Mouse (Mus musculus) midbrain, embryonic 12.5 days (tissue): Measurements from ENCODE around the gene Armc2. TPM values are rescaled to one million over a fixed set of nuclear protein-coding genes. Genes with fewer than 3 reads are reported as not detected.

Source experiments
- ATAC-seq: fragments of 200-750 bp; cut with Nextera tagmentation; 2 replicates; pipeline ENCODE4 v1.8.0; 2017; ENCODE audit warnings: low read depth, moderate TSS enrichment, moderate library complexity; ENCODE audit not compliant: low FRiP score
- H3K27ac ChIP-seq: fragments of 300-500 bp; sonication (generic); replicated peaks from 2 replicates; pipeline ENCODE4 v1.5.1; 2016; ENCODE audit warnings: mild to moderate bottlenecking
- H3K27me3 ChIP-seq: fragments of 300-500 bp; sonication (generic); 2 replicates; pipeline ENCODE4 v1.6.1; 2016; ENCODE audit warnings: mild to moderate bottlenecking
- H3K36me3 ChIP-seq: fragments of 300-500 bp; sonication (generic); 2 replicates; pipeline ENCODE4 v1.6.1; 2016
- H3K4me1 ChIP-seq: fragments of 300-500 bp; sonication (generic); 2 replicates; pipeline ENCODE4 v1.6.1; 2016
- H3K4me2 ChIP-seq: fragments of 300-500 bp; sonication (generic); replicated peaks from 2 replicates; pipeline ENCODE4 v1.6.1; 2016; ENCODE audit warnings: mild to moderate bottlenecking, moderate library complexity
- H3K4me3 ChIP-seq: fragments of 300-500 bp; sonication (generic); 2 replicates; pipeline ENCODE4 v1.5.1; 2016; ENCODE audit warnings: mild to moderate bottlenecking
- H3K9ac ChIP-seq: fragments of 300-500 bp; sonication (generic); replicated peaks from 2 replicates; pipeline ENCODE4 v1.6.1; 2016; ENCODE audit warnings: mild to moderate bottlenecking, moderate library complexity
- H3K9me3 ChIP-seq: fragments of 300-500 bp; sonication (generic); 2 replicates; pipeline ENCODE4 v1.6.1; 2016; ENCODE audit warnings: mild to moderate bottlenecking
- WGBS: fragments of 180-500 bp; shearing (Covaris S2); methylation state at CpG from one replicate; pipeline ENCODE4 v1.1.7; 2016; 5-methylcytosine and 5-hydroxymethylcytosine counted together
- polyA plus RNA-seq: library from polyadenylated mRNA; unstranded; fragments of >200 nt; fragmentation: Nextera tagmentation; extraction: Ambion mirVana; gene quantifications from 2 replicates; pipeline ENCODE4 v1.2.1, GENCODE M21; 2016

Armc2 gene
- polyA plus RNA-seq, 1 experiment from 2014 or later = 3.0 TPM

- H3K9ac ChIP-seq = no peak overlapping the region
- ATAC-seq = no peak
- no peak overlapping the region for H3K27ac ChIP-seq
- H3K36me3 ChIP-seq = no peaks in the 10 kb centered on the region
- no peaks in the 10 kb centered on the region for H3K9me3 ChIP-seq
- H3K4me2 ChIP-seq = no peak overlapping the region
- H3K4me1 ChIP-seq = no peaks in the 10 kb centered on the region
- H3K4me3 ChIP-seq = no peak overlapping the region
- H3K27me3 ChIP-seq = peaks cover 6% of the 10 kb centered on the region; the same call in 1 of the 2 replicates
- WGBS = 87% methylated on average over 10 of the region's 10 CpGs
Measured at GRCm38 (mm10) chr10:42010761-42011435, 7.3 kb downstream of the Armc2 start.

DNA sequence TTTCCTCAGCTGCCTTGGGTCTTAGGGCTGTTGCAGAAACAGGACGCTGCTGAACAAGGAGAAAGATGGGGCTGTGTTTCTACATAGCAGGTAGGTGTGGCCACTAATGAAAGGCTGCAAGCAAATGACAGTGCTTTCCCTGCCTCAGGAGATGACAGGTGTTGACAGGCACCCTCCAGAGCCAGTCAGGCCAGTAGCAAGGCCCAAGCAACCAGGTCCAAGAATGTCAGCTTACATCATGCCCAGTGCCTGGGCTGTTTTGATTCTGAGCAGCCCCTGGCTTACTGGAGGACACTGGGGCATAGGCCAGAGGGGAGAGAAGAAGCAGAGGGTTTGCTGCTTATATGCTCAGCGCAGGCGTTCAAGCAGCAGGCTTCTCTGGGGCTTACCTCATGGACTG, 13.0 kb downstream of the Armc2 start:
- WGBS = 86% methylated on average over 3 of the region's 3 CpGs
- H3K27ac ChIP-seq = no peak overlapping the region
- no peak overlapping the region for H3K9ac ChIP-seq
- no peaks in the 10 kb centered on the region for H3K27me3 ChIP-seq
- no peaks in the 10 kb centered on the region for H3K4me1 ChIP-seq
- no peak for ATAC-seq
- H3K36me3 ChIP-seq = no peaks in the 10 kb centered on the region
- H3K4me2 ChIP-seq = no peak overlapping the region
- no peaks in the 10 kb centered on the region for H3K9me3 ChIP-seq
- H3K4me3 ChIP-seq = no peak overlapping the region

GRCm38 (mm10) chr10:42004690-42005089, 13.6 kb downstream of the Armc2 start:
- Histone ChIP-seq H3K27me3 (no peaks in the 10 kb centered on the region), H3K27ac (no peak overlapping the region), H3K4me2 (no peak overlapping the region), H3K9me3 (no peaks in the 10 kb centered on the region), H3K9ac (no peak overlapping the region), H3K4me1 (no peaks in the 10 kb centered on the region), H3K4me3 (no peak overlapping the region), H3K36me3 (no peaks in the 10 kb centered on the region)
- 79% methylated on average over 7 of the region's 7 CpGs for WGBS
- ATAC-seq = no peak

DNA sequence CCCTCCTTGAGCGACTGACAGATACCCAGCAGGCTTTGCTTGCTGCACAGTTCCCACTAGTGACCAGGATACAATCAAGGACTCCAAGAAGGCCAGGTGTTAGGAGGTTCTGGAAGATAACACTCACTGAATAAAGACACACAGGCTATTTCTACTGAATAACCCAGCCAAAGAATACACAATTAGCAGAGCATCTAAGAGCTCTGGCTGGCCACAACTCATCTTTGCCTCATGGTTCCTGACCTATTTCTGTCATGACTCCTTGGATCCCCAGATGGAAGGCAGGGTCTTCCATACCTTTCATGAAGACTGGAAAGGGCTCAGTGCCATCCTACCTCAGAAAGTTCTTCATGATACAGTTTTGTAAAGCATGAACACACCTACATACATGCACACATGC, 14.2 kb downstream of the Armc2 start:
- ATAC-seq = no peak
- H3K4me2 ChIP-seq = no peak overlapping the region
- H3K4me3 ChIP-seq = no peak overlapping the region
- H3K27me3 ChIP-seq = no peaks in the 10 kb centered on the region
- no peaks in the 10 kb centered on the region for H3K4me1 ChIP-seq
- no peak overlapping the region for H3K27ac ChIP-seq
- 84% methylated on average over 1 of the region's 1 CpGs for WGBS
- no peak overlapping the region for H3K9ac ChIP-seq
- no peaks in the 10 kb centered on the region for H3K9me3 ChIP-seq
- H3K36me3 ChIP-seq = no peaks in the 10 kb centered on the region

- no peak overlapping the region for H3K4me2 ChIP-seq
- H3K4me1 ChIP-seq = no peaks in the 10 kb centered on the region
- H3K9me3 ChIP-seq = no peaks in the 10 kb centered on the region
- WGBS = 70% methylated on average over 1 of the region's 1 CpGs
- H3K4me3 ChIP-seq = no peak overlapping the region
- H3K9ac ChIP-seq = no peak overlapping the region
- no peak for ATAC-seq
- no peaks in the 10 kb centered on the region for H3K27me3 ChIP-seq
- no peak overlapping the region for H3K27ac ChIP-seq
- H3K36me3 ChIP-seq = no peaks in the 10 kb centered on the region
Measured at GRCm38 (mm10) chr10:42003576-42003975, 14.7 kb downstream of the Armc2 start.

- H3K9ac ChIP-seq = no peak overlapping the region
- no peak for ATAC-seq
- 74% methylated on average over 7 of the region's 7 CpGs for WGBS
Measured at GRCm38 (mm10) chr10:42002436-42002835, 15.8 kb downstream of the Armc2 start.

GRCm38 (mm10) chr10:42001260-42001659, 17.0 kb downstream of the Armc2 start:
- Histone ChIP-seq H3K27ac (no peak overlapping the region), H3K9ac (no peak overlapping the region), H3K4me2 (no peak overlapping the region), H3K9me3 (no peaks in the 10 kb centered on the region), H3K36me3 (no peaks in the 10 kb centered on the region), H3K4me1 (no peaks in the 10 kb centered on the region), H3K4me3 (no peak overlapping the region), H3K27me3 (no peaks in the 10 kb centered on the region; the same call in 1 of the 2 replicates)
- 94% methylated on average over 3 of the region's 3 CpGs for WGBS
- ATAC-seq = no peak

More at GRCm38 (mm10) chr10:42002436-42002835, 15.8 kb downstream of the Armc2 start:
- no peaks in the 10 kb centered on the region for H3K36me3 ChIP-seq
- no peak overlapping the region for H3K4me2 ChIP-seq
- H3K4me3 ChIP-seq = no peak overlapping the region
- no peaks in the 10 kb centered on the region for H3K4me1 ChIP-seq
- H3K27me3 ChIP-seq = no peaks in the 10 kb centered on the region; the same call in 1 of the 2 replicates
- H3K9me3 ChIP-seq = no peaks in the 10 kb centered on the region
- no peak overlapping the region for H3K27ac ChIP-seq

DNA sequence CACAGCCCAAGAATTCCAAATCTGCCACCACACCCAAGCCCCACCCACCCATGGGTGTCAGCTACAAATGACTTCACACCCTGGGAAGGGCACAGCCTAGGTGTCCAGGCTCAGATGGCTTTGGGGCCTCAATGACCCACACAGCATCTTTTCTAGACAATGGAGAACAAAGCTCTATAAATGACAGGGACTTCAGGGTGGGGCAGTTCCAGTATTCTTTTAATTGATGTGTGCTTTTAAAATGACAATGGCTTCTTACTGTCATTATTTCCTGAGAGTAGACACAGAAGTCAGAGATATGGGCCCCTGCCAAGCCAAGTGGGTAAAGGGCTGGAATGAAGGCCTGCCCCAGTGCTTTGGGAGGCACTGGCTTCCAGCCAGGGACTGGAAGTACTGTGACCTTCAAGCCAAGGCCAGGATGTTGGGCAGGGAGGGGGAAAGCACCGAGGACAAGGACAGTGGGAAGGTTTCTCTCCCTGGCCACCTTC, 20.5 kb downstream of the Armc2 start:
- H3K36me3 ChIP-seq = no peaks in the 10 kb centered on the region
- WGBS = 88% methylated on average over 1 of the region's 1 CpGs
- no peak overlapping the region for H3K4me2 ChIP-seq
- no peak overlapping the region for H3K27ac ChIP-seq
- no peaks in the 10 kb centered on the region for H3K9me3 ChIP-seq
- no peak overlapping the region for H3K4me3 ChIP-seq
- no peak overlapping the region for H3K9ac ChIP-seq
- peaks cover 3% of the 10 kb centered on the region for H3K27me3 ChIP-seq
- H3K4me1 ChIP-seq = peaks cover 12% of the 10 kb centered on the region; the same call in 1 of the 2 replicates
- no peak for ATAC-seq

DNA sequence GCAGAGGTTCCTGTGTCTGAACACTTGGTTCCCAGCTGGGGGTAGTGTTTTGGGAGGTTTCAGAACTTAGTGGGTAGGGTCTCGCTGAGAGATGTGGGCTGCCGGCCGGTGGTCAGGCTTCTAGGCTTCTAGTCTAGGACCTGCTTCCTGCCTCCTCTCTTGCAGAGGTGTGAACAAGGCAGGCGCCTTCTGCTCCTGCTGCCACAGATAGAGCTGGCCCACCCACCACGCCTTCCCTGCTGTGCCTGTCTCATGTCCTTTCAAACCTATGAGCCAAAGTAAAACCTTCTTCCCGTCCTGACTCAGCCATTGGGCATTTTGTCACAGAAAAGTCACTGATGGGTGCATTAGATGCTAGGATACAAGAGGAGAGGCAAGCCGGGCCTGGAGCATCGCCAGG, 22.1 kb downstream of the Armc2 start:
- WGBS = 77% methylated on average over 8 of the region's 8 CpGs
- no peak overlapping the region for H3K27ac ChIP-seq
- ATAC-seq = no peak
- no peak overlapping the region for H3K4me3 ChIP-seq
- no peaks in the 10 kb centered on the region for H3K9me3 ChIP-seq
- H3K4me2 ChIP-seq = no peak overlapping the region
- H3K27me3 ChIP-seq = peaks cover 12% of the 10 kb centered on the region
- H3K4me1 ChIP-seq = peaks cover 17% of the 10 kb centered on the region; the same call in 1 of the 2 replicates
- H3K36me3 ChIP-seq = no peaks in the 10 kb centered on the region
- H3K9ac ChIP-seq = no peak overlapping the region

GRCm38 (mm10) chr10:41995051-41995450, 23.2 kb downstream of the Armc2 start:
- no peak overlapping the region for H3K9ac ChIP-seq
- peaks cover 17% of the 10 kb centered on the region for H3K27me3 ChIP-seq
- no peaks in the 10 kb centered on the region for H3K9me3 ChIP-seq
- ATAC-seq = no peak
- H3K4me1 ChIP-seq = peaks cover 17% of the 10 kb centered on the region; the same call in 1 of the 2 replicates
- H3K27ac ChIP-seq = no peak overlapping the region
- no peaks in the 10 kb centered on the region for H3K36me3 ChIP-seq
- H3K4me3 ChIP-seq = no peak overlapping the region
- no peak overlapping the region for H3K4me2 ChIP-seq
- 30% methylated on average over 2 of the region's 2 CpGs for WGBS

DNA sequence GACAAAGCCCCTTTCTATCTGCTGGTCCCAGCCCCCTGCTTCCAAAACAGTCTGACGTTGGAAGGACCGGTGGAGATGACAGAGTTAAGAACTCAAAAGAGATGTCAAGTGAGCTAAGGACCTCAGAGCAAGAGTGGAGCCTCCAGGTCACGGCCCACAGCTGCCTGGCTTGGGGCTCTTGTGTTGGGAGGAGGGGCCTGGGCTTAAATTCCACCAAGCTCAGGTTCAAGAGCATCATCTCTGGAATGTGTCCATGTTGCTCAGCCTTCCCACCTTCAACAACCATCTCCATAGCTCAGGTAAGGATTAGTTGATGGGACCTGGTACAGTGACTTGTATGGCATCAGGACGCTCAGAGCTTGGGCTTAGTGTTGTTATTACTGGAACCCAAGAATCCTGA, 23.7 kb downstream of the Armc2 start:
- Histone ChIP-seq H3K36me3 (no peaks in the 10 kb centered on the region), H3K4me2 (no peak overlapping the region), H3K4me3 (no peak overlapping the region), H3K9me3 (no peaks in the 10 kb centered on the region), H3K27me3 (peaks cover 20% of the 10 kb centered on the region), H3K27ac (no peak overlapping the region), H3K9ac (no peak overlapping the region), H3K4me1 (peaks cover 17% of the 10 kb centered on the region; the same call in 1 of the 2 replicates)
- ATAC-seq = no peak
- 43% methylated on average over 4 of the region's 4 CpGs for WGBS

DNA sequence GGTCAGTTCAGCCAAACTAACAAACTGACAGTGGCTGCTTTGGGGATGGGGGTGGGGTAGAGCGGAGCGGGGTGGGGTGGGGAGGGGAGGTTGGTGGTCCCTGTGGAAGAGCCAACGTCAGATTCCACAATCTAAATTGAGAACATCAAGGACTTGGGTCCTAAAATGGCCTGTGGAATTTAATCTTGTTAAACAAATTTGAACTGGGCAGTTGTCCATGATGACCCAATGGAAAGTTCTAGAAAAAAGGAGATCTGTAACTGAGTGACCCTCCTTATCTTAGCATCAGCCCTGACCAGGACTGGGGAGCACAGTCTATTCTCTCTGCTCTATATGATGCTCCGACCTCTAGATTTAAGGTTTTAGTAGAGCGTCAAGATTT, 26.2 kb downstream of the Armc2 start:
- peaks cover 25% of the 10 kb centered on the region for H3K27me3 ChIP-seq
- ATAC-seq = no peak
- WGBS = 79% methylated on average over 5 of the region's 5 CpGs
- H3K9me3 ChIP-seq = no peaks in the 10 kb centered on the region
- H3K4me3 ChIP-seq = no peak overlapping the region
- H3K4me1 ChIP-seq = peaks cover 17% of the 10 kb centered on the region; the same call in 1 of the 2 replicates
- no peak overlapping the region for H3K9ac ChIP-seq
- H3K36me3 ChIP-seq = no peaks in the 10 kb centered on the region
- H3K27ac ChIP-seq = no peak overlapping the region
- no peak overlapping the region for H3K4me2 ChIP-seq
